Mouse (Mus musculus) myocyte (in vitro differentiated cells): ENCODE results near the gene Natd1.

Source experiments
- MAX ChIP-seq: IDR thresholded peaks from one replicate; pipeline ENCODE4 v1.6.1; 2011; ENCODE audit warnings: low read depth, mild to moderate bottlenecking, control low read depth
- POLR2A ChIP-seq: IDR thresholded peaks from one replicate; pipeline ENCODE4 v1.6.1; 2011; ENCODE audit warnings: low read depth, mild to moderate bottlenecking, control low read depth, moderate library complexity; ENCODE audit not compliant: insufficient read length
- POLR2AphosphoS2 ChIP-seq: IDR thresholded peaks from one replicate; pipeline ENCODE4 v1.6.1; 2011; ENCODE audit warnings: low read depth, control low read depth; ENCODE audit not compliant: insufficient read length
- USF1 ChIP-seq: IDR thresholded peaks from one replicate; pipeline ENCODE4 v1.6.1; 2011; ENCODE audit warnings: low read depth, mild to moderate bottlenecking, control low read depth, moderate library complexity

GRCm38 (mm10) chr11:60905407-60906120, 9.0 kb downstream of the Natd1 start:
- TF ChIP-seq POLR2AphosphoS2, result no peak
- TF ChIP-seq POLR2A, result no peak
- TF ChIP-seq USF1, result no peak
- TF ChIP-seq MAX, result no peak
